Comparison of ENCODE assay signal across 27 mouse cellular contexts in genomic region chr4:70109011-70109410, GRCm38 (mm10).
"Had no signal": no experiment of that assay in that cellular context is flagged by ENCODE, and none has a peak within 500 bp of the region (broad histone marks: within the 10 kb centered on the region; RNA-seq: fewer than 3 reads in every experiment).

No protein-coding gene starts in this region.

- H3K27ac ChIP-seq: embryonic facial prominence, embryonic 10.5 days; embryonic facial prominence, embryonic 12.5 days; embryonic facial prominence, embryonic 13.5 days; embryonic facial prominence, embryonic 15.5 days; forebrain, embryonic 10.5 days; forebrain, embryonic 12.5 days; forebrain, embryonic 13.5 days; forebrain, embryonic 15.5 days; gastrocnemius, adult 2 months had no signal

- H3K36me3 ChIP-seq: embryonic facial prominence, embryonic 10.5 days; embryonic facial prominence, embryonic 12.5 days; embryonic facial prominence, embryonic 13.5 days; embryonic facial prominence, embryonic 15.5 days; forebrain, embryonic 10.5 days; forebrain, embryonic 12.5 days; forebrain, embryonic 15.5 days had no signal

- H3K4me2 ChIP-seq: embryonic facial prominence, embryonic 12.5 days; embryonic facial prominence, embryonic 13.5 days; embryonic facial prominence, embryonic 15.5 days; forebrain, embryonic 12.5 days; forebrain, embryonic 13.5 days; forebrain, embryonic 15.5 days had no signal

- DNase-seq: cerebellum, adult 2 months; cerebellum, adult 8-10 months; cerebellum, adult 9-10 months; cerebellum, adult 9-11 months; cerebellum, postnatal 10 days; cerebellum, postnatal 14 days; cerebellum, postnatal 25 days; cerebellum, postnatal 36 days; embryo, embryonic 11 days; forebrain, postnatal 0 days; gastrocnemius, adult 2 months; gastrocnemius, postnatal 10 days; gastrocnemius, postnatal 14 days; gastrocnemius, postnatal 25 days; gastrocnemius, postnatal 36 days; heart, adult 18-20 months had no signal

- H3K9me3 ChIP-seq: embryonic facial prominence, embryonic 10.5 days; embryonic facial prominence, embryonic 12.5 days; embryonic facial prominence, embryonic 13.5 days; embryonic facial prominence, embryonic 15.5 days; forebrain, embryonic 10.5 days; forebrain, embryonic 12.5 days; forebrain, embryonic 13.5 days; forebrain, embryonic 15.5 days had no signal

- H3K9ac ChIP-seq: embryonic facial prominence, embryonic 12.5 days; embryonic facial prominence, embryonic 13.5 days; embryonic facial prominence, embryonic 15.5 days; forebrain, embryonic 12.5 days; forebrain, embryonic 13.5 days; forebrain, embryonic 15.5 days; forebrain, postnatal 0 days had no signal

- H3K27me3 ChIP-seq: embryonic facial prominence, embryonic 12.5 days; embryonic facial prominence, embryonic 13.5 days; embryonic facial prominence, embryonic 15.5 days; forebrain, embryonic 12.5 days; forebrain, embryonic 13.5 days; forebrain, embryonic 15.5 days had no signal

- ATAC-seq: forebrain, embryonic 13.5 days; forebrain, embryonic 14.5 days; forebrain, embryonic 15.5 days; forebrain, embryonic 16.5 days; forebrain, postnatal 0 days had no signal

- H3K4me3 ChIP-seq: embryonic facial prominence, embryonic 10.5 days; embryonic facial prominence, embryonic 12.5 days; embryonic facial prominence, embryonic 13.5 days; embryonic facial prominence, embryonic 15.5 days; erythroblast, embryonic 14.5 days; forebrain, embryonic 10.5 days; forebrain, embryonic 12.5 days; forebrain, embryonic 13.5 days; forebrain, embryonic 15.5 days; gastrocnemius, adult 2 months had no signal

- H3K4me1 ChIP-seq: embryonic facial prominence, embryonic 10.5 days; embryonic facial prominence, embryonic 12.5 days; embryonic facial prominence, embryonic 13.5 days; embryonic facial prominence, embryonic 15.5 days; forebrain, embryonic 10.5 days; forebrain, embryonic 12.5 days; forebrain, embryonic 13.5 days; forebrain, embryonic 15.5 days had no signal
